Mouse (Mus musculus): ENCODE data around the gene Gm3409. TPM values are rescaled to one million over a fixed set of nuclear protein-coding genes. Genes with fewer than 3 reads are reported as not detected.

The Gm3409 gene
- total RNA-seq, 2 experiments from 2014 or later, result not detected

Other genes starting within 250 kb of the Gm3409 start
- gene Wasf3, start 152.7 kb upstream of the Gm3409 start, total RNA-seq (2021), result 10 to 100 TPM; 21.5 TPM
- not detected for gene Gm6408, start 55.7 kb upstream of the Gm3409 start, total RNA-seq (2021)
- gene Gm6370, start 46.3 kb upstream of the Gm3409 start, total RNA-seq (2021), result not detected
- gene 4930449I24Rik, start 35.2 kb upstream of the Gm3409 start, total RNA-seq (2021), result not detected
- not detected for gene Gm3402, start 23.5 kb upstream of the Gm3409 start, total RNA-seq (2021)
- not detected for gene Gm3404, start 11.8 kb upstream of the Gm3409 start, total RNA-seq (2021)
- gene Gm3415, start 18.5 kb downstream of the Gm3409 start, total RNA-seq (2021), result not detected
- under 1 TPM; 0.20 to 0.59 TPM for gene Gpr12, start 47.6 kb downstream of the Gm3409 start, total RNA-seq (2021)

Measured in adrenal gland, postnatal 4 days (tissue).